Mouse (Mus musculus): Measurements from ENCODE around the gene Srr.

The Srr gene

GRCm38 (mm10) chr11:74907850-74908249 is 17.9 kb downstream of the Srr start:
- ATAC-seq (ENCODE audit: low TSS enrichment) = no peak

GRCm38 (mm10) chr11:74902416-74902815 is 23.3 kb downstream of the Srr start:
- no peak for ATAC-seq (ENCODE audit: low TSS enrichment)

- ATAC-seq (ENCODE audit: low TSS enrichment) = no peak
These were observed 24.2 kb downstream of the Srr start for GRCm38 (mm10) chr11:74901555-74901954.

GRCm38 (mm10) chr11:74898517-74898827 is 27.3 kb downstream of the Srr start:
- no peak for ATAC-seq (ENCODE audit: low TSS enrichment)

- peak; percentile 84 for ATAC-seq (ENCODE audit: low TSS enrichment)
These were observed 27.9 kb downstream of the Srr start, which contains the start of gene Tsr1 for GRCm38 (mm10) chr11:74897678-74898516. Tsr1 (plus strand) TSS chr11:74898071.

GRCm38 (mm10) chr11:74896901-74897677 is 28.7 kb downstream of the Srr start, which contains the start of gene Sgsm2:
Sgsm2 (minus strand) TSS chr11:74897060.
- ATAC-seq (ENCODE audit: low TSS enrichment) = peak; percentile 36

GRCm38 (mm10) chr11:74895980-74896900 is 29.5 kb downstream of the Srr start:
- ATAC-seq (ENCODE audit: low TSS enrichment) = peak; percentile 28

GRCm38 (mm10) chr11:74894619-74895018 is 31.1 kb downstream of the Srr start:
- ATAC-seq (ENCODE audit: low TSS enrichment) = no peak

GRCm38 (mm10) chr11:74883098-74883497 is 42.6 kb downstream of the Srr start:
- ATAC-seq (ENCODE audit: low TSS enrichment) = no peak

GRCm38 (mm10) chr11:74881979-74882378 is 43.8 kb downstream of the Srr start:
- peak; percentile 81 for ATAC-seq (ENCODE audit: low TSS enrichment)

GRCm38 (mm10) chr11:74880999-74881398 is 44.7 kb downstream of the Srr start:
- no peak for ATAC-seq (ENCODE audit: low TSS enrichment)

GRCm38 (mm10) chr11:74876801-74877200 is 48.9 kb downstream of the Srr start:
- ATAC-seq (ENCODE audit: low TSS enrichment) = peak; percentile 48

GRCm38 (mm10) chr11:74874630-74875029 is 51.1 kb downstream of the Srr start:
- ATAC-seq (ENCODE audit: low TSS enrichment) = peak; percentile 64

GRCm38 (mm10) chr11:74870991-74871622 is 54.6 kb downstream of the Srr start:
- peak; percentile 62 for ATAC-seq (ENCODE audit: low TSS enrichment)

GRCm38 (mm10) chr11:74870544-74870943 is 55.2 kb downstream of the Srr start:
- ATAC-seq (ENCODE audit: low TSS enrichment) = no peak

GRCm38 (mm10) chr11:74869603-74870002 is 56.1 kb downstream of the Srr start:
- no peak for ATAC-seq (ENCODE audit: low TSS enrichment)

- no peak for ATAC-seq (ENCODE audit: low TSS enrichment)
These were observed 57.5 kb downstream of the Srr start for GRCm38 (mm10) chr11:74868046-74868760.

- no peak for ATAC-seq (ENCODE audit: low TSS enrichment)
These were observed 58.6 kb downstream of the Srr start for GRCm38 (mm10) chr11:74867181-74867580.

- ATAC-seq (ENCODE audit: low TSS enrichment) = peak; percentile 49
These were observed 59.1 kb downstream of the Srr start for GRCm38 (mm10) chr11:74866640-74867039.

- no peak for ATAC-seq (ENCODE audit: low TSS enrichment)
These were observed 60.5 kb downstream of the Srr start for GRCm38 (mm10) chr11:74865252-74865651.

GRCm38 (mm10) chr11:74864421-74864820 is 61.3 kb downstream of the Srr start:
- ATAC-seq (ENCODE audit: low TSS enrichment) = no peak

All from frontal cortex, adult (tissue).